Mouse (Mus musculus) ES-Bruce4 (cell line): ENCODE measurements at regions not wholly inside any gene's neighbourhood (a gene's known extent, or its start where the extent isn't known, plus 50 kb on each side); places are given as distances from the start of the nearest gene placed in this dataset.

Experiments
- H3K27ac ChIP-seq: 2 replicates; pipeline ENCODE4 v1.5.1; 2012; ENCODE audit warnings: low read length, inconsistent platforms; ENCODE audit not compliant: insufficient read depth
- H3K27me3 ChIP-seq: 2 replicates; pipeline ENCODE4 v1.6.1; 2012; ENCODE audit warnings: mild to moderate bottlenecking, low read length, inconsistent platforms; ENCODE audit not compliant: control insufficient read depth, poor library complexity, insufficient read depth, severe bottlenecking
- H3K36me3 ChIP-seq: 2 replicates; pipeline ENCODE4 v1.6.1; 2012; ENCODE audit warnings: inconsistent platforms, mild to moderate bottlenecking, low read length, moderate library complexity; ENCODE audit not compliant: control insufficient read depth, poor library complexity, insufficient read depth, severe bottlenecking
- H3K4me1 ChIP-seq: one replicate; pipeline ENCODE4 v1.8.1; 2011; ENCODE audit warnings: low read length; ENCODE audit not compliant: control insufficient read depth, insufficient read depth
- H3K4me3 ChIP-seq: 2 replicates; pipeline ENCODE4 v1.5.1; 2011; ENCODE audit warnings: low read depth, mild to moderate bottlenecking, low read length
- H3K9ac ChIP-seq: 2 replicates; pipeline ENCODE4 v1.6.1; 2012; ENCODE audit warnings: low read depth, mild to moderate bottlenecking, inconsistent platforms; ENCODE audit not compliant: poor library complexity, severe bottlenecking
- H3K9me3 ChIP-seq: replicated peaks from 2 replicates; pipeline ENCODE4 v1.6.1; 2012; ENCODE audit warnings: mild to moderate bottlenecking, low read length, inconsistent platforms; ENCODE audit not compliant: control insufficient read depth, poor library complexity, insufficient read depth, severe bottlenecking
- CTCF ChIP-seq: IDR thresholded peaks from one replicate; pipeline ENCODE4 v1.8.1; 2011; ENCODE audit warnings: low read depth, low read length
- EP300 ChIP-seq: IDR thresholded peaks from 2 replicates; pipeline ENCODE4 v1.6.1; 2011; ENCODE audit warnings: low read depth, low read length; ENCODE audit not compliant: insufficient read depth
- POLR2A ChIP-seq: IDR thresholded peaks from one replicate; pipeline ENCODE4 v1.8.1; 2011; ENCODE audit warnings: low read length; ENCODE audit not compliant: insufficient read depth

DNA sequence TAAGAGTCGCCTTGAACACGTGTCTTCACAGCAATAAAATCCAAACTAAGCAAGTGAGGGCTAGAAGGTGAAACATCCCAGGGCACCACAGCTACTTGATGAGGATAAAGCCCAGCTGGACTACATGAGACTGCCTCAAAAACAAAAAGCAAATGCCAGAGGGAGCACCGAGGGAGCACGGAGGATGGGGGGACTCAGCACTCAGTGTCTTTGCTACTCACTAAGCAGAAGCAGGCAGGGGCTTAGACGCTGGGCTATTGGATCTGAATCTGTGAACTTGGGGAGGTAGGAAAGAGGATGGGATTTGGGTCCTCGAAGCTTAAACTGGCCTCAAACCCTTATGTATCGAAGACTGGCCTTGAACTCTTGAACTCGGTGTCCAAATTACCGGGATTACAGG, 167.0 kb upstream of the Foxn2 start:
- no peaks in the 10 kb centered on the region for H3K4me1 ChIP-seq
- no peak overlapping the region for H3K9ac ChIP-seq
- H3K9me3 ChIP-seq = peaks cover 5% of the 10 kb centered on the region; the same call in 1 of the 2 replicates
- no peak overlapping the region for H3K4me3 ChIP-seq
- TF ChIP-seq CTCF = no peak
- TF ChIP-seq EP300 = no peak
- TF ChIP-seq POLR2A = no peak
- no peaks in the 10 kb centered on the region for H3K36me3 ChIP-seq
- no peaks in the 10 kb centered on the region for H3K27me3 ChIP-seq
- no peak overlapping the region for H3K27ac ChIP-seq

DNA sequence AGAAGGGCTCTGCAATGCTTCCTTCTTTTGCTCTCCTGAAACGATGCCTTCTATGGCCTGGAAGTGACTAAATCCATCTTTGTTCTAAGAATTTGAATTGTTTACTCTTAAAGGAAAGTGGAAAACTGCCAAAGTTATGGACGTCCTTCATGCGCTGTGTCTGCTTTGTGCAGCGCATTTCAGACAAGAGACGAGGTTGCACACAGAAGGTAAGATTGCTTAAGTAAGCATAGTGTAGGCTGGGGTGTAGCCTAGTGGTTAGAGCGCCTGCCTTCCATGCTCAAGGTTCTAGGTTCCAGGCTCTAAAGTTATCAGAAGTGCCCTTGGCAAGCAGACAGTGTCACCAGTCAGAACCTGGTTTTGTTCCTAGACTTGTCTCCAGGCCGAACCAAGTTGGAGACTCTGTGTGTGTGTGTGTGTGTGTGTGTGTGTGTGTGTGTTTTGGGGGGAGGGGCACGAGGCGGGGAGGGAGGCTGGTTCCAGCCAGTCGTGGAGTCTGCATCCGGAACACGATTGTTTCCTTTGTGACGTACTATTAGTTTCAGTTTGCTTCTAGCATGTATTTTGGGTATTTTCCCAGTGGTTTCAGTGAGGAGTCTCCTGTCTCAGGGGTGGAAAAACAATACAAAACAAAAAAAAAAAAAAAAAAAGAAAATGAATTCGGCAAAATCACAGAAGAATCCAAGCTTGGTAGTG, 166.4 kb upstream of the Foxn2 start:
- Histone ChIP-seq H3K9ac (no peak overlapping the region), H3K36me3 (no peaks in the 10 kb centered on the region), H3K4me1 (no peaks in the 10 kb centered on the region), H3K4me3 (no peak overlapping the region), H3K27me3 (no peaks in the 10 kb centered on the region), H3K9me3 (peaks cover 5% of the 10 kb centered on the region; the same call in 1 of the 2 replicates), H3K27ac (no peak overlapping the region)
- TF ChIP-seq POLR2A = no peak
- TF ChIP-seq CTCF = no peak
- TF ChIP-seq EP300 = no peak

GRCm38 (mm10) chr17:88274720-88275433, 165.6 kb upstream of the Foxn2 start:
- Histone ChIP-seq H3K36me3 (no peaks in the 10 kb centered on the region), H3K4me1 (no peaks in the 10 kb centered on the region), H3K9me3 (peaks cover 5% of the 10 kb centered on the region; the same call in 1 of the 2 replicates), H3K4me3 (no peak overlapping the region), H3K27ac (no peak overlapping the region), H3K9ac (no peak overlapping the region), H3K27me3 (no peaks in the 10 kb centered on the region)
- TF ChIP-seq POLR2A (no peak), CTCF (no peak), EP300 (no peak)

DNA sequence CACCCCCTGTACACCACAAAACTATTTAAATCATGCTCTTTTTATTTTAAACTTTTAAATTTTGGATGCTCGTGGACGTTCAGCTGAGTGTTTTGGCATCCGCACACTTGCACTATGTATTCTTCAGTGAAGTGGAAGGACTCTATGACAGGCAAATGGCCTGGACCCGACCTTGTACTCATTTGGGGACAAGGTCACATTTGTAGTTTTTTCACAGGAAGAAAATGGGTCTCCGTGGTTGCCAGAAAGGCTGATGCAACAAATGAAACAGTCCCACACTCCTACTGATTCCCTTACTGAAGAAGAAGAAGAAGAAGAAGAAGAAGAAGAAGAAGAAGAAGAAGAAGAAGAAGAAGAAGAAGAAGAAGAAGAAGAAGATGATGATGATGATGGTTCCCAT, 160.9 kb upstream of the Foxn2 start:
- H3K9ac ChIP-seq = no peak overlapping the region
- no peak overlapping the region for H3K27ac ChIP-seq
- no peaks in the 10 kb centered on the region for H3K27me3 ChIP-seq
- TF ChIP-seq CTCF (no peak), POLR2A (no peak), EP300 (no peak)
- H3K9me3 ChIP-seq = 0 out of 2 replicates have a peak, but pooled peaks cover 6% of the 10 kb centered on the region
- H3K4me3 ChIP-seq = no peak overlapping the region
- no peaks in the 10 kb centered on the region for H3K4me1 ChIP-seq
- H3K36me3 ChIP-seq = no peaks in the 10 kb centered on the region

GRCm38 (mm10) chr17:88282711-88283110, 157.8 kb upstream of the Foxn2 start:
- Histone ChIP-seq H3K9me3 (0 out of 2 replicates have a peak, but pooled peaks cover 6% of the 10 kb centered on the region), H3K4me3 (no peak overlapping the region), H3K27ac (no peak overlapping the region), H3K4me1 (no peaks in the 10 kb centered on the region), H3K9ac (no peak overlapping the region), H3K36me3 (no peaks in the 10 kb centered on the region), H3K27me3 (no peaks in the 10 kb centered on the region)
- TF ChIP-seq POLR2A (no peak), CTCF (no peak), EP300 (no peak)

GRCm38 (mm10) chr17:88284477-88284876, 156.0 kb upstream of the Foxn2 start:
- no peak overlapping the region for H3K27ac ChIP-seq
- no peak overlapping the region for H3K4me3 ChIP-seq
- no peaks in the 10 kb centered on the region for H3K36me3 ChIP-seq
- TF ChIP-seq CTCF (no peak), POLR2A (no peak), EP300 (no peak)
- peaks cover 13% of the 10 kb centered on the region; the same call in 1 of the 2 replicates for H3K9me3 ChIP-seq
- H3K4me1 ChIP-seq = no peaks in the 10 kb centered on the region
- H3K9ac ChIP-seq = no peak overlapping the region
- no peaks in the 10 kb centered on the region for H3K27me3 ChIP-seq
